Mouse (Mus musculus) spleen, adult 12 weeks (tissue): ENCODE data around the gene Ssr4.
"Not testable (repeated sequence)": the region's sequence is repeated elsewhere in the genome, so short reads cannot be mapped to it uniquely, and the experiment has no call there.

ENCODE experiments used
- DNase-seq: peaks from one replicate; pipeline ENCODE4 v3.0.0; 2022; ENCODE audit warnings: low spot score

Gene Ssr4

DNA sequence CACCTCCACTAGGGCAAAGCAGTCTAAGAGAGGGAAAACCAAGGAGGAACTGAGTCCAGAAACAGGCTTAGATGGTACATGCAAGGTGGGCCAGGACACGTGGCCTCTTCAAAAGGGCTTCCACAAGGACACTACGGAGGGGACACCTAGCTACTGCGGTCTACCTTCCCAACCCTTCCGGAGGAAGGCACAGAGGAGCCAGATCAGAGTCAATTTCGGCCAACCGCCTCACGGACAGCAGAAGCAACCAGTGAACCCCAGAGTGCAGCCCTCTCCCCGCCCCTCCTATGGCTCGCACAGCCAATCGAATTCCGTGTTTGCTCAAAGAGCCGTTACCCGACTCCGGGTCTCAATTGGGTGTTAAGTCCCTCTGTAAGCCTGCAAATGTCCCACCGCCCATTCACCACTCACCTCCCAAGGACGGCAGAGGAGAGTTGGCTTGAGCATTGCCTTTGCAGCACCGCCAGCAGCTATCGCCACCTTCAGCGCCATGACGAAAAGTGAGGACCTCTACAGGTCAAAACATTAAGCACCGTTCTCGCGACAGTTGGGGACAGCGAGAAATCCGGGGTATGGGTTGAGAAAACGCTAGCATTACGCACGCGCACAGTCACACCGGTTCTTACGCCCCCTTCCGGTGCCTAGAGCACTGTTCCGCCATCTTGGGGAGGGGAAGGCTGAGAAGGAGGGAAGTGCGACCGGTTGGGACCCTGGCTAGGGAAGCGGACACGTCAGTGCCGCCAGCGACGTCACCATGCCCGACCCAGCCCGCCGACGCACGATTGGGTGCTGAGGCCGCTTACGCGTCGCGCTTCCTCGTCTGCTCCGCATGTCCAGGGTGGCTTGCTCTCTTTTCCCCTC, at the start of gene Ssr4, which contains the start of gene Idh3g:
Gene Ssr4, plus strand, starts transcription at position 665 of the 861 bp plus-strand sequence.
Gene Idh3g, minus strand, starts transcription at position 534 of the 861 bp plus-strand sequence.
- peak; percentile 88 for DNase-seq

GRCm38 (mm10) chrX:73738155-73738554, 48.7 kb upstream of the Ssr4 start:
- DNase-seq: no peak

DNA sequence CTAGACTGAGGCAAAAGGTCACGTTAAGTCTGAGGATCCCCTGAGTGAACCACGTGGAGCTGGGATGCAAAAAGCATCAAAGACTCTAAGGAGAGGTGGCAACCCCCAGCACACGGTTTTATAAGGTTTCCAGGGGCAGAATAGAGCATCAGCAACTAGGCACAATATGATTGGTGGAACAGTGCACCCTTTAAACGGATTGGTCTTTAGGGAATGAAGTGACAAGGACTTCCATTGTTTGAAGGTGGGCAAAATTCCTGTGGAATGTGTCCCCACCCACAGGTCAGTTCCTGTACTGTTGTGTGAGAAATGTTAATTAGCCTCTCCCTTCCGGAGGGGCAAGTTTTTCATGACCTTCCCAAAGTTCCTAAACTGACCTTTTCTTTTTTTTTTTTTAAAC, 47.7 kb upstream of the Ssr4 start:
- no peak for DNase-seq

GRCm38 (mm10) chrX:73739841-73740240, 47.0 kb upstream of the Ssr4 start:
- not testable (repeated sequence) for DNase-seq

DNA sequence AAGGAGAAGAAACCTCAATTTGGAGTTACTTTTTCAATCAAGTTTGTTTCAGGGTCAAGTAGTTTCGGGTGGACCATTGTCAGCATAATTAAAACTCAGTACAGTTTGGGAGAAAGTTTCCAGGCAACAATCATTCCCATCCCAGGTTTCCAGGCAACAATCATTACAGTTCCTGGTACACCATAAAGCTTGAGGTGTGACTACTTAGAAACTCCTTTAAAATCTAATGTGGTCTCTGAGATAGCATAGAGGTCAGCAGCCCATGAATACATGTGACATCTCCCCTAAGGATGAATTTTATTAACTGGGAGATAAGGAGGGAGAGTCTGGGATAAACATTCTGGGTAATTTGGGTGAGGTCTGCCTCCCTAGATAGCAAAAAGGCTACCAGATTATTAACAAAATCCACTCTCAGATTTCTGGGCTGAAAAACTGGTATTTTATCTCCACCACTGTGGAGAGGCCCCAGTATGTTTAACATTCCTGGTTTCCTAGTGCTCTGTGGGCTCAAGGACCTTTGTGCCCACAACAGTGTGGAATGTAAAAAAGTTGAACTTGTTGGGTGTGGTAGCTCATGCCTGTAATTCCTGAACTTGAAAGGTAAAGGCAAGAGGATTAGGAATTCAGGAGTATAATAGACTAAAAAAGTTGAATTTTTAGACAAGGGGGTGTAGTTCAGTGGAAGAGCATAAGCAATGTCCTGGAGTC, 41.9 kb upstream of the Ssr4 start:
- DNase-seq: no peak

DNA sequence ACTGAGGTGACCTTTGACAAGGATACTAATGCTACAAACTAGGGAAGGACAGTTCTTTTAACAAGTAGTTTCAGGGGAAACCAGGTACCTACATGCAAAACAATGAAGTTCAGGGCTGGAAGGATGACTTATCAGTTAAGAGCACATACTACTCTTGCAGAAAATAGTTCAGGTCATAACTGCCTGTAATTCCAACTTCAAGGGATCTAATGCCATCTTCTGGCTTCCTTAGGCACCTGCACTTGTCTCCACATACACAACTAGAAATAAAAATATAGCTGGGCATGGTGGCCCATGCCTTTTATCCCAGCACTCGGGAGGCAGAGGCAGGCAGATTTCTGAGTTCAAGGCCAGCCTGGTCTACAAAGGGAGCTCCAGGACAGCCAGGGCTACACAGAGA, 37.9 kb upstream of the Ssr4 start:
- DNase-seq: no peak

- DNase-seq: no peak
Observed at GRCm38 (mm10) chrX:73756334-73757140, 30.3 kb upstream of the Ssr4 start, which contains the start of gene Plxnb3. Gene Plxnb3, plus strand, starts transcription at chrX:73757090.

GRCm38 (mm10) chrX:73758611-73759290, 28.1 kb upstream of the Ssr4 start:
- DNase-seq: no peak

GRCm38 (mm10) chrX:73765311-73765710, 21.5 kb upstream of the Ssr4 start:
- no peak for DNase-seq

DNA sequence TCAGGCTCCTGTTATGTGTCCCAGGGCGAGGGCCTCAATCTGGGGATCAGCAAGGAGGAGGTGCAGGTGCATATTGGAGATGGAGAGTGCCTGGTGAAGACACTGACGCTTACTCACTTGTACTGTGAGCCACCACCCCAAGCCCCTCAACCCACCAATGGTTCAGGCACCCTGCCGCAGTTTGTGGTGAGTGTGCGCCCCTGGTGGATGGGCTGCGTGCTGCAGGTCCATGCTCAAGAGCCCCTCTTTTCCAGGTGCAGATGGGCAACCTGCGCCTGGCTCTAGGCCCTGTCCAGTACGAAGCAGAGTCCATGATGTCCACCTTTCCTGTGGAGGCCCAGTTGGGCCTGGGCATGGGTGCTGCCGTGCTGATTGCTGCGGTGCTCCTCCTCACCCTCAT, 19.6 kb upstream of the Ssr4 start:
- DNase-seq: no peak

- DNase-seq: no peak
Observed at GRCm38 (mm10) chrX:73774168-73774760, 12.6 kb upstream of the Ssr4 start, which contains the start of gene Srpk3. Gene Srpk3, plus strand, starts transcription at chrX:73774405.

DNA sequence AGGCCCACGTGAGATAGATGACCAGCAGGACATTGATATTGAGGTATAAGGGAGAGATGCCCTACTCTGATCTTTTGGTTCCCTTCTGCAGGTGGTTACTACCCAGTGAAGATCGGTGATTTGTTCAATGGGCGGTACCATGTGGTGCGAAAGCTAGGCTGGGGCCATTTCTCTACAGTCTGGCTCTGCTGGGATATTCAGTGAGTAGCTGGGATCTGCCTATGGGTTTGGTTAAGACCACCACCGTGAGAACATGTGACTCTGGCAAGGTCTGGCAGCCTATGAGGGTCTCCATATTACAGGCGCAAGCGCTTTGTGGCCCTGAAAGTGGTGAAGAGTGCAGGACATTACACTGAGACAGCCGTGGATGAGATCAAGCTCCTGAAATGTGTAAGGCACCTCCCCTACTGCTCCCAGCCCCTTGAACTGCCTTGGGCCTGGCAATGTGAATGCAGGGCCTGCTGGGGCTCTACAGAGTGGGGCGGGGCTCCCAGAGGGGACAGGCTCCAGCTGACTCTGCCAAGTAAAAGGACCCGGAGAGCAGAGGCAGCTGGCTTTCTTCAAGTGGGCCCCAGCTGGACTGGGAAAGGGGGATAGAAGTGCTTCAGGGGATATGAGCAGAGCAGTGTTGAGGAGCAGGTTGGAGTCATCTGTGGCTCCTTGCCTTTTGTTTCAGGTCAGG, 11.9 kb upstream of the Ssr4 start:
- no peak for DNase-seq

DNA sequence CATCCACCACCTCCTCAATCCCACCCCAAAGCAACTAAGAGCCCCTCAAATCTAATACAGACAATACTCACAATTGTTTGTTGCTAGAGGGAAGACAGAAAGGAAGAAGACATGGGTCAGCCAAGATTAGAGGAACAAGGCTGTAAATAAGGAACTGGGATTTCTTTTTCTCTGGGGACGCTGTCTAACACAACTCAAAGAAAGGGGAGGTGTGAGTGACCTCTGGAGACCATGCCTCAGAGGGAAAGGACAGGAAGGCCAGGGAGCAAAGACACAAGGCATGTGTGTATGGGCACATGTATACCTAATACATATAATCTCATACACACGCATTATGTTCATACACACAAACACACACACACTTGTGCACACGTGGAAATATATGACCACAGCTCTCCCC, 4.6 kb upstream of the Ssr4 start:
- no peak for DNase-seq

GRCm38 (mm10) chrX:73785666-73786065, 1.2 kb upstream of the Ssr4 start:
- DNase-seq: no peak

- no peak for DNase-seq
Observed at GRCm38 (mm10) chrX:73787225-73787558, 364 bp downstream of the Ssr4 start.

- DNase-seq: no peak
Observed at GRCm38 (mm10) chrX:73788501-73788900, 1.7 kb downstream of the Ssr4 start.

GRCm38 (mm10) chrX:73793039-73793438, 6.2 kb downstream of the Ssr4 start:
- no peak for DNase-seq

DNA sequence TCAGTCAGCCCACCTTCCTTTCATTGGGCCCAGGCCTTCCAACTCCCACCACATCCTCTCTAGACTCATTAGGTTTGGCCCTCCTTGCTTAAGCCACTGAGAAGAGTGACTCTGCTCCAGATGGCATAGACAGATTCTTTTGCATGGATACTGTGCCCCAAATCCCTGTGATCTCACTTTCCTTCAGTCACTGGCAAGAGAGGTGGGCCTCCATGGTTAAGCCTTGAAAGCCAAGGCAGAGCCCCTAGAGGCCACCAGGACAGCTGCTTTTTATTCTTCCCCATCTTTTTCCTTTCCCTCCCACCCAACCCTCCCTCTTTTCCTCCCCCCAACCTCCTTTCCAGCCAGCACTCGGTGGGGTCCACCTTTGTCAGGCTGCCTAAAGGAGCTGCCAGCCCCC, 6.7 kb downstream of the Ssr4 start:
- DNase-seq: no peak

- no peak for DNase-seq
Observed at GRCm38 (mm10) chrX:73797511-73797910, 10.7 kb downstream of the Ssr4 start.

GRCm38 (mm10) chrX:73798502-73798901, 11.7 kb downstream of the Ssr4 start:
- DNase-seq: peak; percentile 48

DNA sequence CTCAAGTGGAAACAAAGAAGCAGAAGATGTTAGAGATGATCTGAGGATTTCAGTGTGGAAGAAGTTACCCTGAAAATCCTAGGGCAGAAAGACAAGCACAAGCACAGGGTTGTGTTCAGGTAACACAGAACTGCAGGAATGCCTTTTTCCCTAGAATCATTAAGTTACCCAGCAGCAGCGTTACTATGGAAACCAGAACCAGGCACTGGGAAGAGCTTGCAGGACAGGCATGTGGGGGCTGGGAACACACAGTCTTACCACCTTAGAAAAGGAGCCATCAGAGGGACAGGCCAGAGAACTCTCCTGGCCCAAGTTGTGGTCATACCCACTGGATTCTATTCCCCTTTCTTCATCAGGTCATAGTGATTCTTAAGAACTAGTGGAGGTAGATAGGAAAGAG, 19.0 kb downstream of the Ssr4 start:
- DNase-seq: no peak
